Mouse (Mus musculus): ENCODE results near the gene Prdm1. TPM values are rescaled to one million over a fixed set of nuclear protein-coding genes. Genes with fewer than 3 reads are reported as not detected.

The Prdm1 gene
- total RNA-seq, 2 experiments from 2014 or later: 1.3 to 2.2 TPM

GRCm38 (mm10) chr10:44493818-44494492 lies 34.3 kb downstream of the Prdm1 start:
- DNase-seq: no peak
- intact Hi-C loops (cut with DNase I): no loop called here

- DNase-seq: peak; percentile 55
- intact Hi-C loops (cut with DNase I): no loop called here
Observed at GRCm38 (mm10) chr10:44492815-44493525, 35.3 kb downstream of the Prdm1 start.

- DNase-seq: no peak
- intact Hi-C loops (cut with DNase I): no loop called here
Observed at GRCm38 (mm10) chr10:44490899-44491422, 37.3 kb downstream of the Prdm1 start.

GRCm38 (mm10) chr10:44487132-44487531 lies 41.2 kb downstream of the Prdm1 start:
- intact Hi-C loops (cut with DNase I): no loop called here
- DNase-seq: no peak

- intact Hi-C loops (cut with DNase I): no loop called here
- no peak for DNase-seq
Observed at GRCm38 (mm10) chr10:44484077-44484476, 44.2 kb downstream of the Prdm1 start.

GRCm38 (mm10) chr10:44483116-44483515 lies 45.2 kb downstream of the Prdm1 start:
- DNase-seq: no peak
- intact Hi-C loops (cut with DNase I): no loop called here

GRCm38 (mm10) chr10:44481379-44481778 lies 46.9 kb downstream of the Prdm1 start:
- peak; percentile 26 for DNase-seq
- intact Hi-C loops (cut with DNase I): no loop called here

- DNase-seq: no peak
- intact Hi-C loops (cut with DNase I): no loop called here
Observed at GRCm38 (mm10) chr10:44479286-44479685, 49.0 kb downstream of the Prdm1 start.

- DNase-seq: peak; percentile 13
- intact Hi-C loops (cut with DNase I): no loop called here
Observed at GRCm38 (mm10) chr10:44478091-44478490, 50.2 kb downstream of the Prdm1 start.

GRCm38 (mm10) chr10:44477240-44477639 lies 51.1 kb downstream of the Prdm1 start:
- DNase-seq: no peak
- intact Hi-C loops (cut with DNase I): no loop called here

GRCm38 (mm10) chr10:44476523-44476922 lies 51.8 kb downstream of the Prdm1 start:
- no peak for DNase-seq
- intact Hi-C loops (cut with DNase I): no loop called here

GRCm38 (mm10) chr10:44475376-44475775 lies 52.9 kb downstream of the Prdm1 start:
- intact Hi-C loops (cut with DNase I): no loop called here
- no peak for DNase-seq

- no peak for DNase-seq
- intact Hi-C loops (cut with DNase I): no loop called here
Observed at GRCm38 (mm10) chr10:44474256-44474655, 54.0 kb downstream of the Prdm1 start.

- intact Hi-C loops (cut with DNase I): no loop called here
- no peak for DNase-seq
Observed at GRCm38 (mm10) chr10:44465618-44466017, 62.7 kb downstream of the Prdm1 start.

- DNase-seq: no peak
- intact Hi-C loops (cut with DNase I): no loop called here
Observed at GRCm38 (mm10) chr10:44464563-44464962, 63.7 kb downstream of the Prdm1 start.

- intact Hi-C loops (cut with DNase I): no loop called here
- no peak for DNase-seq
Observed at GRCm38 (mm10) chr10:44463856-44464255, 64.4 kb downstream of the Prdm1 start.

- intact Hi-C loops (cut with DNase I): no loop called here
- DNase-seq: no peak
Observed at GRCm38 (mm10) chr10:44462351-44462750, 66.0 kb downstream of the Prdm1 start.

- intact Hi-C loops (cut with DNase I): no loop called here
Observed at GRCm38 (mm10) chr10:44461063-44461462, 67.2 kb downstream of the Prdm1 start.

GRCm38 (mm10) chr10:44460095-44460810 lies 68.0 kb downstream of the Prdm1 start:
- intact Hi-C loops (cut with DNase I): no loop called here
- DNase-seq: peak; percentile 74

More at GRCm38 (mm10) chr10:44461063-44461462, 67.2 kb downstream of the Prdm1 start:
- no peak for DNase-seq

GRCm38 (mm10) chr10:44459321-44460000 lies 68.8 kb downstream of the Prdm1 start:
- DNase-seq: no peak
- intact Hi-C loops (cut with DNase I): loop anchor here (10.0 kb wide), 2 partner anchors 165 to 545 kb away; no protein-coding TSS in a partner anchor

All from left cerebral cortex, postnatal 4 days (tissue).